Mouse (Mus musculus) cerebellum, postnatal 14 days (tissue): ENCODE measurements around the gene Mob2.

ENCODE experiments used
- DNase-seq, 2 experiments: peaks; one replicate each; pipeline ENCODE4 v3.0.0; 2021; ENCODE audit warnings: mixed read lengths in 2 of 2

The Mob2 gene

DNA sequence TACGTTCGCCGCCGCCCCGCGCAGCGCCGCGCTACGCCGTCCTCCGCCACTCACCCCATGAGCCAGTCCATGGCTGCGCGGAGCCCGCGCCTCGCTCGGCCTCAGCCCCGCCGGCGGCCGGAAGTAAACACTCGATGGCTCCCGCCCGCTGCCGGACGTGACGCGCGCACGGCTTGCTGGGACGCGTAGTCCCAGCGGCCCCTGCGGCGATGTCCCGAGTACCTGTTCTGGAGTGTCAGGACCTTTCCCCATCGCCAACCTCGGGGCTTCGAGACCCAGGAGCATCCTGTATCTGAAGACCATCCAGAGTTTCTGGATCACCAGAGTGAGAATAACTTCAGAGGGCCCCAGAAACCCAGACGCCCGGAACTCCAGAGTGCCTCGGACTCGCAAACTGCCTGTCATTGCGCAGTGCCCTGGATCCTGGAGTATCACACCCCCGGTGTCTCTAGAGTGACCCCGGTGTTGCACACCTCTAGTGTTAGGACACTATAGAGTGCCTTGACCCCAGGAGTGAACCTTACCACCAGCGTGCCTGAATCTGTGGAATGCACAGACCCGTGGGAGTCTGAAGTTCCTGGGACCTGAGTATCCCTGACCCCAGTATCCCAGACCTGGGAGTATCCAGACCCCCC, at the start of gene Mob2:
Mob2 (minus strand) TSS at position 135 of the 635 bp plus-strand sequence.
- peak; percentile 90 to 95 for DNase-seq

DNA sequence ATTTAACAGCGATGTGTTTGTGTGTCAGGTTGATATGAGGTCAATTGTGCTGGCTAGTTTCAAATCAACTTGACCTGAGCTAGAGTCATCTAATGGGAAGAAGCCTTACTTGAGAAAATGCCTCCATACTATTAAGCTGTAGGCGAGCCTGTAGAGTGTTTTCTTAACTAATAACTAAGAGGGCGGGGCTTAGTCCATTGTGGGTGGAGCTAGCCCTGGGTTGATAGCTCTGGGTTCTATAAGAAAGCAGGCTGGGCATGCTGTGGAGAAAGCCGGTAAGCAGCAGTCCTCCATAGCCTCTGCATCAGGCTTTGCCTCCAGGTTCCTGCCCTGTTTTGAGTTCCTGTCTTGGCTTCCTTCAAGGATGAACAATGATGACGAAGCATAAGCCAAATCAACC, 43.9 kb upstream of the Mob2 start:
- DNase-seq = no peak

DNA sequence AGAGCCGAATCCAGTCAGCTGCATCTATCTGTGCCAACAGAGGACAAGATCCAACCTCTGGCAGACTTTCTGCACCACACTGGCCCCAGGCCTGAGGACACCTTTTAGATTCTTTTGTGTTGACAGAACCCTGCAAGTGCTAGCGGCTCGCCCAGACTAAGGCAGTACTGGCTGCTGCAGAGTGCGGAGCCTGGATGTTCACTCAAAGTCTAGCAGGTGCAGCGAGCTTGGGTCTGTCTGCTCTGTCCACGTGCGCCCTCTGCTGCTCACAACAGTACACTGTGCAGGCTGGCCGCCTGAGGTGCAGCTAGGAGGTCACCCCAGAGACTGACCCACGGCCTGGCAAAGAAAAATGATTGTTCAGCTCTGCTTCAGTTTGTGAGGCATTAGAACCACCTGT, 36.9 kb upstream of the Mob2 start:
- DNase-seq = peak; percentile 91 to 93

DNA sequence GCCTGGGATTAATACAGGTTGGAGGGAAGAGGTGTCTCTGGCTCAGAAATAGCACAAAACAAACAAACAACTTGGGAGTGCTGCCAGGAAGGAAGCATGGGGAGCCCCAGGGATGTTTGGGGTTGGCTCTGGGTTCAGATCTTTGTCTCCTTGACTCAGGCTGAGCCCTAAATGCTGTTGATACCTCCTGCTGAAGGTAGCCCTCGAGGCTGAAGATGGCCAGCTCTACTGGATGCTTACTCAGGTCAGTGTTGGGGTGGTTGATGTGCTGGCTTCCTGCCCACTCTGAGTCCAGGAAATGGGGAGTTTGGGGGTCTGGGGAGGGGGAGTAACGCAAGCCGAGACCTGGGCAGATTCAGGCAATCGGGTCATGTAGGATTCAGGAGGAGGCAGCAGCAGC, 35.8 kb upstream of the Mob2 start:
- peak; percentile 27 to 41 for DNase-seq

DNA sequence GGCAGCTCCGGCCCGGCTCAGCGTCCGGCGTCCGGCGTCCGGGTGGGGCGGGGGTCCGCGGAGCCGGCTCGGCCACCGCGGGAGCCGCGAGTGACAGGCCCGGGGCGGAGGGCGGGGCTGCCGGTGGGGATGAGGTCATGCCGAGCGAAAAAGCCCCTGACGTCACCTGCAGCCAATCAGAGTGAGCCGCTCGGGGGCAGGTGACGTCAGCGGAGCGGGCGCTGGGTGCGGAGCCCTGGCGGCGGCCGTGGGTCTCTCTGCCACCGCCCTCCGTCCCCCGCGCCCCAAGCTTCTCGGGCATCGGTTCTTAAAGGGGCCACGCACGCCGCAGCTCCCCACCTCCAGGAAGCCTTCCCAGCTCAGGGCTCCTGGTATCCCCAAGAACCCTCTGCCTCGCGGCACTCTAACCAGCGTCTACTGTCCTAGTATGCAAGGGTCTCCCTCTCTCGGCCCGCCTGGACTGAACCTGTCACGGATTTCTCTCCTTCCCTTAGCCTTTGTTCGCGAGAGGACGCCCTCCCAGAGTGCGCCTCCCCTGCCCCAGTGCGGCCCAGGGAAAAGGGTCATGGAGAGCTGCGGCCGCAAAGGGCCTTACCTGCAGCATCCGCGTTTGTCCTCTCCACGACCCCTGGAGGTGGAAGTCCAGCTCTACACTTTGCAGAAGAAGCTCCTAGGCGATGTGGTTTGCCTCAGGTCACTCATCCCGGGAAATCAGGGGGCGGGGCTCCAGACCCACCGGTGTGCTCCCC, 34.5 kb upstream of the Mob2 start, which contains the start of gene Dusp8:
Dusp8 (minus strand) TSS at position 661 of the 749 bp plus-strand sequence.
- DNase-seq = peak; percentile 99

DNA sequence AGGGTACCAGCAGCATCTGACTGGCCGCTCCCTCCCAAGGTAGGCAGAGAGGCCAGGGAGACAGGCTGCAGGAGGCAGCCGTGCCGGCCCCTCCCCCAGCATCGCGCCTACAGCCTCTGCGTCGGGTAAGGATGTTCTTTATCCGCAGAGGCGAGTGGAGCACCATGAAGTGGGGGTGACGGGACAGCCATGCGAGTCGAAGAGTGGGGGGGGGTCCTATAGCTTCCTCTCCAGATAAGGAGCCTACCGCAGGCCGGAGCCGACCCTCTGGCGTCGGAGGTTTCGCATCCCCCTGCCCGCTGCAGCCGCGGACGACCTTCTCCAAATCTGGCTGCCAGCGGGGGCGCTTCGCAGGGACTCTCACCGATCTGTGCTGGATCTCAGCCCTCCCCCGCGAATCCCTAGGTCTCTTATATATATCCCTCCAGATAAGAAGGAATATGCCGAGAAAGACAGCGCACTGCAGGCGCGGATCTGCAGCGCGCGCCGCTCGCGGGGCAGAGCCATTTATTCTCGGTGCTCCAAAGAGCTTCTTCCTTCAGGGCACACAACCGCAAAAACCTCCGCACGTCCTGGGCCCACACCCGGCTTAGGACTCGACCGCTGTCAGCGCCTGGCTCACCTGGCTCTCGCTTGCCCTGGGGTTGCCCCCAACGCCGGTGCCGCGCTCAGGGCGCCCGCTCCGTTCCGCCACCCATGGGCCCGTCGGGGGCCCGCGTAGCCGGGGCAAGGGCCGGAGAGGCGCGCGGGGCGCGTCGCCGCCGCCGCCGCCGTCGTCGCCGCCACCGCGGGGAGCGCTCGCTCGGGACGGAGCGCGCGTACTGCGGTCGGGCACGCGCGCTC, 33.7 kb upstream of the Mob2 start:
- DNase-seq = peak; percentile 81 to 83

DNA sequence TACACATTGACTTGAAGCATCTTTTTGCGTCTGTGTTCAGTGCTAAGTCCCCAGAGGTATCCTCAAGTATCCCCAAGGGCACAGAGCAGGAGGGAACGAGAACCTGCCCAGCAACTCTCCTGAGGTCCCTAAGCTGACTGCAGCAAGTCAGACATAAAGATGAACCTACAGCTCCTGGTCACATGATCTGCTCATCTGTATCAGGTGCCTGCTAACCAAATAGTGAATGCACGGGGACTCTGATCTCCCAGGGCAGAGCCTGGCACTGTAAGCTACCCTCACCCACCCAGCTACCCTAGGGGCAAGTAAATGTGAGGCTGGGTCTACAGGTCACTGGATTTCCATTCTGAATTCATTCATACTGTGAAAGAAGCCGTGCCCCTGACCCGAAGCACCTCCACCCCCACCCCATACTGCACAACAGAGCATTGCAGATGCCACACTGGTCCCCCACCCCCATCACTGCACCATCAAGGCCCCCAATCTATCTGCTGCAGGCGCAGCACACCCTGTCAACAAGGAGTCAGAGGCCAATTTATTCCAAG, 32.9 kb upstream of the Mob2 start:
- DNase-seq = no peak

DNA sequence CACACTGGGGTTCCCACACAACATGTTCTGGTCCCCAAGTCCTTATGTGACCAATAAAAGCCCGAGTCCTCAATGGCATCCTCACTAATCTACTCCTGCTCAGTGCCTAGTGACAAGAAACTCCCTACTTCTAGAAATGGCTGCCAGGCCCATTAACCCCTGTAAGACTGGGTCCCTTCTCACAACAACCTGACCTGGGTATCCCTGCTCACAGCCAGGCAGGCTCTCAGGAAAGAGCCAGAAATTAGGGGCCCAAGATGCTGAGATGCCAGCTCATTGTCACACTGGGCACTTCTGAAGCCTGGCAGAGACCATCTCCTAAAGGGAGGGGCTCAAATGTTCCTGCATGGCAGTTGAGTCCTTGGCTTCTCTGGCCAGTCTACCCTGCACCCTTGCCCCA, 32.1 kb upstream of the Mob2 start:
- DNase-seq = peak; percentile 17 to 29

DNA sequence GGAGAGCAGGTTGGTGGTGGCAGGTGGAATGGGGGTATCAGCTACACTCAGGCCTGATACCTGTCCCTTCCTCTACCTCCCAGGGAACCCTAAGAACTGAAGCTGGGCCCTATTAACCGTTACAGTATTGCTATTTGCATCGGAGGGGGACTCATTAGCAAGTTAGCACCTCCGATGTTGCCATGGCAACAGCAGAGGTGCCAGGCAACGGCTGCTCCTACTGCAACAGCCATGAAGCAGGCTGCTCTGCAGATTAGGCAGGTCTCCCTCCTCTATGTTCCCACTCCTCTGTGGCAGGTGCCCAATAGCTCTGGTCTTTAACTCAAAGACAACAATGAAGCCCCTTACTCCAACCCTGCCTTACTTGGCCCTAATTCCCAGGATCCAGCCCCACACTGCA, 31.0 kb upstream of the Mob2 start:
- DNase-seq = peak; percentile 50 to 60

DNA sequence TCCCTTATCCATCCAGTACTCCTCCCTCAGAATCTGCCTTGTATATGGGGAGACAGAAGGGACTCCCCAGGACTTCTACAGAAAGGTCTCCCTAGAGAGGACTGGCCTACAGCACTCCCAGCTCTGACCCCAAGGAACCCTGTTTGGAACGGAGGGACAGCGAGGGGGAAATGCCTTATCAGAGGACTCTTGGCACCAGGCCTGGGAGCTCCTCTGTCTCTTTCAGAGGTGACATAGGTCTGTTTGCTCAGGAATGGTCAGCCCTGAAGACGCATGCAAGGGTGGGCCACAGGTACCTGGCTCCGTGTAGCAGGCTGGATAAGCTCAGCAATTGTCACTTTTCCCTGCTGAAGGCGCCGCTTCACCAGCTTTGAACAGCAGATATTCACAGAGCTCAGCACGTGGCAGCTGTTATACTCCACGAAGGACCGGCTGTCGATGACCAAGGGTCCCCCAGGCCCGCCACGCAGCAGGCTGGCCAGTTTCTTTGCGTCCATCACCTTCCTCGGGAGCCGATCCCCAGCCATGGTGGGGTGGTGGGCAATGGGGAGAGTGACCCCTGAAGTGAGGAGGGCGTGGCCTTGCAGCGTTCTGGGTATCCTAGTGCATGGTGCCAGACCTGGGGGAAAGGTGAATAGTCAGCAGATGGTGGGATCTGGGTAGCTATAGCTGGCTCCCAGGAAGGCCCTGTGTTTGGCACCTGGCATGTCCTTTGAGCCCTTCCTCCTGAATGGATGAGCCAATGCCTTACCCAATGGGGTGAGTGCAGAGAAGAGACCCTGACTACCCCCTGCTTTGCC, 29.0 kb upstream of the Mob2 start:
- DNase-seq = peak; percentile 48 to 60

DNA sequence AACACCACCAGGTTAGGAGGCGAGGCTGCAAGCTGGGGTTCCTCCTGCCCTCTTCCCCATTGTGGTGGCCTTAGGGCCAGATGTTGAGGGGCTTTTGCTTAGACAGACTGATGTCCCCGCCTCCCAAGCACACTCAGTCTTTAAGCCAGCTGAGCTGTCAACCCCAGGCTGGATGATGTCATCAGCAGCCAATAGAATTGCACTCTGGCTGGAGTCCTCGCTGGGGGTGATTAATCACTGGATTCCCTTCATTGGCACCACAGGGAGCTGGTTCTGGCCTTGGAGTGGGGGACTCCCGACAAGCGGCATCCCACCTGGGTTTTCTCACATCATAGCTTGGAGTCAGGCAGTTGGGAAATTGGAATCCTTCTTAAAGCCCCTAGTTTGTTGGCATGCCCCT, 28.0 kb upstream of the Mob2 start:
- peak; percentile 38 to 42 for DNase-seq

DNA sequence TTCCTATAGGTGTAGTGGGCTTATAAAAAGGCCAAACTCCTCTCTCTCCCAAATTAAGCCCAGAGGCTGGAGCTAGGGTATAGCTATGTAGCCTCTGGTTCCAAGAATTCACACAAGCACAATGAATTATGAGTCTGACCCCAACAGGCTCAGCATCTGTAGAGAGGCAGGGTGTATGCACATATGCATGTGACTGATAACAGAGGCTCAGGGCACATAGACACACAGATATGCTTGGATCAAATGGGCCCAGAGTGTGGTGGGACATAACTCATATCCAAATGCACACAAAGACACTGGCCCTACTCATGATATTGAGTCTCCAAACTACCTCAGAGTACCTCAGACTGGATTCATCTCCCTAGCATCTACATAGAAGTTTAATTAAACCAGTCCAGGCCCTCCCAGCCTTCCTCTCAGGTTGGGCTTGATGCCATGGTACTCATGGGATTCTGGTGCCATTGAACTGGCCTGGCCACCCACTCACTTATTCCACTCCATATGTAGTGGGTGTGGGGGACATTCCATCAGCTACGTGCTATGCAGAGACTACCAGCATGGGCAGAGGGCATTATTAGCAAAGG, 26.3 kb upstream of the Mob2 start:
- no peak for DNase-seq

DNA sequence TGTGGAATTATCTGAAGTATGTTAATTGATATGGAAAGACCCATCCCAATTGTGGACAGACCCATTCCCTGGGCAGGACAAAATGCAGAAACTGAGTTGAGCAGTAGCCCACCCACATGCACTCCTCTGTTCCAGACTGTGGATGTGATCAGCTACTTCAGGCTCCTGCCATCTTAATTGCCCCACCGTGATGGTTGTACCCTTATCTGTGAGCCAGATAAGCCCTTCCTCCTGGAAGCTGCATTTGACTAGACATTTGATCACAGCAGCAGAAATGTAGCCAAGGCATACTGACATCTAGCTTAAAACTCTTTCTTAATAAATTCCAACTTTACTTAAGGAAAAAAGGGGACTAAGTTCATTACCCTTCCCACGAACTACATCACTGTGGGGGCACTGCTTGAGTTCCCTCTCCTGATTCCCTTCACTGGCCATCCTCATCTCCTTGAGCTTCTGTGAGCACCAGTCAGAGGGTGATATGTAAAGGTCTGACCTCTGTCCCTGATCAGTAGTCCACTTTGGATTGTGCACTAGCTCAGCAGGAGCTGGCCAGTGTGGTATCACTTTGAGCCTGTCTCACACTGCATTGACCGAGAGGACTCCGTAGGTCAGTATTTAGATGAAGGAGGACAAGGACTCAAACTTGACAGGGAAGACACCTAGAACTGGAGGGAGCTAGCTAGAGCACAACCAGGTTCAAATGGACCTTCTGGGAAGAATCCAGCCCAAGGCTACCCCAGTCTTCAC, 25.5 kb upstream of the Mob2 start:
- no peak for DNase-seq

DNA sequence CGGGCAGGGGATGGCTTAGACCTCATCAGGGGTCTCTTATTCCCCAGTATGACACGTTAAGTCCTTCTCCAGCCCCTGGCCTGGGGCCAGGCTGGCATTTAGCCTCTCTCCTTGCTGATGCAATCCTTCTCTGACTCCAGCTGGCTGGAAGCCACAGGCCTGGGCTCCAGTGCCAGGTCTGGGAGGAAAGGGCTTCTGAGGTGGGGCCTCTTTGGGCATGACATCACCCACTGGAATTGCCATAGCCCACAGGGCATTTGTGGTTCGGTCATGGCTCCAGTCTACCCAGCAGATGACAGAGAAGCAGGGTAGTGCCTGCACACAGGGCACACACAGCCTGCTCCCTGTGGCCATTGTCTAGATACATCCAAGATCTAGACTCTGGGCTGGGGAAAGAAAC, 24.0 kb upstream of the Mob2 start:
- DNase-seq = peak; percentile 96 to 99

DNA sequence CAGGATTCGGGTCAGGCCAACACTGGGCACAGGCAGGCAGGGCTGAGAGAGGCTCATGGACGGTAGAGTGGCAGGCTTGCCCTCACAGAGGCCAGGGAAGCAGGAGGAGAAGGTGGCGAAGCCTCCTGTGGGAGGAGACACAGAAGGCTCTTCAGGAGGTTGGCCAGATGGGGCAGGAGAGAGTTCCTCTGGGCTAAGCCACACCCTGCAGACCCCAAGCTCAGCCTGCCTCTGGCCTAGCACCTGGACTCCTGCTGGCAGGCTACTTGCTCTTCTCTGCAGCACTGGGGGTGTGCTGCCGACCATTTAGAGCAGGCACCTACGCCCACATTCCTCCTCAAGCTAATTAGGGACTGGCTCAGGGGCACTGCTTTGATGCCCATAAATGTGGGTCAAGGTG, 23.5 kb upstream of the Mob2 start:
- DNase-seq = no peak

DNA sequence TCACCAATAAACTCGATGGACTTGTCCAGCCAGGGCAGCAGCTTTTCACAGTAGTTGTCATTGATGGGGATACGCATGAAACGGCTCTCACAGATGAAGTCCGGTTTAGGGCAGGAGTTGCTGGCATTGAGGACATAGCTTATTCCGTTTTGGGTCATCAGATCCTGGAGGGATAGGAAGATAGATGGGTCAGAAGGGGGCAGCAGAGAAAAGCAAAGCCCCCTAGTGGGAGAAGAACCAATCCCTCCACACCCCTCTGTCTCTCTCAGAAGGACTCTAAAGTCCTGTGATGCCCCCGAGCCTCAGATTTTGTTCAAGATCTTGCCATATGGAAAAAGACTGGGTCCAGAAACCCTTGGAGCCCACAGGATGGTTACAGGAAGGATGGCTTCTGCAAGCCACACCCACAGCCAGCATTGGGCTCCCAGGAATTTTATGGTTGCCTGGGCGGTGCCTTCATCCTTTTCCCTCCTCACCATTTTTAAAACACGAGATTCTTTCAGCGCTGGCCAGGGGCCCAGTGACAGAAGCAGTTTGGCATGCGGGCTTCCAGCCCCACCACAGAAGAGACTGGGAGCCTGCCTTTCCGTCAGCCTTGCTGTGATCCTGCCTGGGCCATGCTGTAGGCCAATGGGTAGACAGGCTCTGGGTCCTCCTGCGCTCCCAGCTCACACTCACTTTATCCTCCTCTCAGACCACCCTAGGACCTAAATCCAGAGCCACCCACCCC, 22.9 kb upstream of the Mob2 start:
- peak in 1 of 2 experiments; percentile 57 for DNase-seq

DNA sequence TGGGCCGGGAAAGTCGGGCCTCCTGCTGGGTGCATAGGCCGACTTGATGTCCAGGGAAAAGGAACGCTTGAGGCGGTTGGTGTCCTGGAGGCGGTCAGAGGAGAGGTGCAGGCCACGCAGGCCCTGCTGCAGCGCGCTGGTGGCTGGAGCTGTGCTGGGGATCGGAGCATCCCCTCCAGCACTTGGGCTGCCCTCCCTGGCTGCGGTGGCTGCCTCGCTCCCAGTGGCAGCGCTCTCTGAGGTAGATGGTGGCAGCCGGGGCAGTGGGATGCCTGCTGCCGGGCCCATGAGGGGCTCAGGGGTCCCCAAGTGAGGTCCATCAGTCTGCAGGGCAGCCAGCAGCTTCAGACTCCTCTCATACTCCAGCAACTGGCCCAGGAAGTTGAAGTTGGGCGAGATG, 21.7 kb upstream of the Mob2 start:
- no peak for DNase-seq

DNA sequence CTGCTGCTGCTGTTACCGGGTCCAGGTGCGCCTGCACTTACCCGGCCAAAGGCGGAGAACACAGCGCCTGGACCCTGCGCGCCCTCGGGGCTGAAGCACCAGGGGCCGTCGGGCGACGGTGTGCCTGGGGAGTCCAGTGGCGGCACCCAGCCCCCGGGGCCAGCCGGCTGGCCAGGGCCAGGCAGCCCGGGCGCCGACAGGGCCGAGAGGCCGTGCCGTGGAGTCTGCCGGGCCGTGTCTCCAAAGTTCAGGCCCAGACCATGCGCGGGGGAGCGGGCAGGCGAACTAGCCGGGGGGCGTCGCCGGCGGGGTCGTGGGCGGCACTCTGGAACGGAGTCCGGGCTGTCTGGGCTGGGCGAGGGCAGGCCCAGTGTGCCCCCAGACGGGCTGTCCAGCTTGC, 21.3 kb upstream of the Mob2 start:
- peak in 1 of 2 experiments; percentile 17 for DNase-seq

DNA sequence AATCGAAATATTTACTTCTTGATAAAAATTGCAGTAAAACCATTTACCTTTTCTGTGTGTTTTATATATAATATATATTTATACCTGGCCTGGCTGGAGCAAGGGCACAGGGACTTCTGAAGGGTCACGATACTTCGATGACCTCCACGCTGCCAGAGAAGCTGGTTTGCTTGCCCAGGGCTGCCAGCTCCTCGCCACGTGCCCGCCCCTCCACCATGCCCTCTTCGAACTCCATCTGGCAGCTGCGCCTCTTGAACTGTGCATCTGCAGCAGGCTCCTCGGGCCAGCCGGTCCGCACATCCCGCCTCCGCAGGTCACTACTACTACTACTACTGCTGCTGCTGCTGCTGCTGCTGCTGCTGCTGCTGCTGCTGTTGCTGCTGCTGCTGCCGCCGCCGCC, 20.9 kb upstream of the Mob2 start:
- DNase-seq = peak in 1 of 2 experiments; percentile 26

DNA sequence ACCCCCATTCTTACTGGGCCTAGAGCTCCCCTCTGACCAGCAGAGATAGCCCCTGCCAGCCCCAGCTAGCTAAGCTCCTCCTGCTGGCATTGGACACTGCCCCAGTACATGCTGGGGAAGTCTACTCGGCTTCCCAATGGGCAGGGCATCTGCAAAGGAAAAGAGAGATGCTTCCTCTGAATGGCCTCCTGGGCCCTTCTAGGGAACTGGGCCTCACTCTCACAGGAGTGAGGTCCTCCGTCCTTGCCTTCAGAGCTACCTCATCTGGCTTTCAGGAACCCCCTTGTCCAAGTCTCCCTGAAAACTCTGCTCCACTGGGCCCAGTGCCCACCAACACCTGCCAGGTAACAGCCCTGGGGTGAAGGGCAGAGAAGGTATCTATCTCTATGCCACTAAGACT, 20.0 kb upstream of the Mob2 start:
- peak in 1 of 2 experiments; percentile 27 for DNase-seq
